Mouse (Mus musculus): Measurements from ENCODE around the gene Rffl. TPM values are rescaled to one million over a fixed set of nuclear protein-coding genes. Genes with fewer than 3 reads are reported as not detected.

Gene Rffl
- polyA plus RNA-seq, 1 experiment from 2014 or later: 6.3 TPM

DNA sequence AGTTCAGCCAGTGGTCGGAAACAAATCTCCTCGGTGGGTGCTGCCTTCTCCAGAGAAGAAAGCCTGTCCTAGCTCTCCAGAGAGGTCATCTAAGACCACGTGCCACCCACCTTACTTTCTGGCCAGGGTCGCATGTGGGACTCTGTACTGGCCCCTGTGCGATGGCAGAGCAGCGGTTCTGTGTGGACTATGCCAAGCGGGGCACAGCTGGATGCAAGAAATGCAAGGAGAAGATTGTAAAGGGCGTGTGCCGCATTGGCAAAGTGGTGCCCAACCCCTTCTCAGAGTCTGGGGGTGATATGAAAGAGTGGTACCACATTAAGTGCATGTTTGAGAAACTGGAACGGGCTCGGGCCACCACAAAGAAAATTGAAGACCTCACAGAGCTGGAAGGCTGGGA lies 87.6 kb downstream of the Rffl start:
- peaks cover 28% of the 10 kb centered on the region for H3K4me1 ChIP-seq (replicated peaks)
- ATAC-seq (ENCODE audit: low read depth): no peak
- H3K9ac ChIP-seq: no peak overlapping the region
- H3K4me3 ChIP-seq: no peak overlapping the region
- H3K4me2 ChIP-seq: no peak overlapping the region
- 93% methylated on average over 11 of the region's 11 CpGs for WGBS
- no peaks in the 10 kb centered on the region for H3K27me3 ChIP-seq
- peaks cover 50% of the 10 kb centered on the region for H3K36me3 ChIP-seq
- H3K9me3 ChIP-seq: no peaks in the 10 kb centered on the region
- no peak overlapping the region for H3K27ac ChIP-seq (replicated peaks)

DNA sequence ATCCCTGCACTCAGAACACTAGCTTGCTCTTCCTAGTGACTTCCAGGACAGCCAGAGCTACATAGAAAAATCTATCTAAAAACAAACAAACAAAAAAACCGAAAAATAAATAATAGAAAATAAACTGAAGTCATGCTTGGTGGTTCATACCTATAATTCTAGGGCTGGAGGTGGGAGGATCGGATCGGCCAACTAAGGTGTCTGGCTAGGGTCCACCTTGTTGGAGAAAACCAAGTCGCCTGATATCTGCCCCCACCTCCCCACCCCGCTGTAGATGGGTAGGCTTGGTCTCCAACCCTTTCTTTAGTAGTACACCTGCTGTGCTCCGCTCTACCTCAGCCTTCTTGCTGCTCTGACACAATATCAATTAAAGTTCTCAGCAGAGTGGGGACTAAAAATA lies 88.8 kb downstream of the Rffl start:
- Histone ChIP-seq H3K27ac (replicated peaks) (no peak overlapping the region; the same call in 1 of the 2 replicates), H3K27me3 (no peaks in the 10 kb centered on the region), H3K36me3 (peaks cover 37% of the 10 kb centered on the region), H3K4me1 (replicated peaks) (peaks cover 28% of the 10 kb centered on the region), H3K9me3 (no peaks in the 10 kb centered on the region), H3K4me3 (peak overlapping the region; percentile 92), H3K4me2 (peak overlapping the region; percentile 80), H3K9ac (peak overlapping the region; percentile 96)
- WGBS: 43% methylated on average over 6 of the region's 6 CpGs
- no peak for ATAC-seq (ENCODE audit: low read depth)

GRCm38 (mm10) chr11:82780983-82781903 lies 89.8 kb downstream of the Rffl start, which contains the start of gene Lig3:
TSS of gene Lig3 (plus strand) at chr11:82781108.
- Histone ChIP-seq H3K36me3 (peaks cover 28% of the 10 kb centered on the region), H3K4me2 (peak within 1 kb of the TSS; percentile 80), H3K27ac (replicated peaks) (peak within 1 kb of the TSS; percentile 98), H3K4me3 (peak within 1 kb of the TSS; percentile 92), H3K9ac (peak within 1 kb of the TSS; percentile 96), H3K9me3 (no peaks in the 10 kb centered on the region), H3K27me3 (no peaks in the 10 kb centered on the region), H3K4me1 (replicated peaks) (peaks cover 28% of the 10 kb centered on the region)
- ATAC-seq (ENCODE audit: low read depth): peak; percentile 96
- under 1% methylated on average over 79 of the region's 90 CpGs for WGBS

- Histone ChIP-seq H3K36me3 (peaks cover 16% of the 10 kb centered on the region), H3K9me3 (no peaks in the 10 kb centered on the region), H3K4me3 (peak overlapping the region; percentile 92), H3K27me3 (no peaks in the 10 kb centered on the region), H3K27ac (replicated peaks) (no peak overlapping the region), H3K4me1 (replicated peaks) (peaks cover 28% of the 10 kb centered on the region), H3K9ac (peak overlapping the region; percentile 96), H3K4me2 (peak overlapping the region; percentile 80)
- 64% methylated on average over 5 of the region's 5 CpGs for WGBS
- ATAC-seq (ENCODE audit: low read depth): no peak
Measured at GRCm38 (mm10) chr11:82780134-82780533, 90.9 kb downstream of the Rffl start.

DNA sequence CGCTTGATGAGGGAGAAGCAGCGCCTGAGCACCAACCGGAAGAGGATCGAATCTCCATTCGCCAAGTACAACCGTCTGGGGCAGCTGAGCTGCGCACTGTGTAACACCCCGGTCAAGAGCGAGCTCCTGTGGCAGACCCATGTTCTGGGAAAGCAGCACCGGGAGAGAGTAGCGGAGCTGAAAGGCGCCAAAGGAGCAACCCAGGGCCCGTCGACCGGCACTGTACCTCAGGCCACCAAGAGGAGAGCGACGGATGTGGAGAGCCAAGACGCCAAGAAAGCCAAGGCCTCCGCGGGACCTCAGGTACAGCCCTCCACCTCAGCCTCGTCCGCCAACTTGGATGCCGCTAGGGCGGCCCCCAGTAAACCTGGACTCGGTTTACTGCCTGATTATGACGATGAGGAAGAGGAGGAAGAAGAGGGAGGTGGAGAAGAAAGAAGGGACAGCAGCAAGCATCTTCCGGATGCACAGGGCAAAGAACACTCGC lies 106.5 kb downstream of the Rffl start:
- Histone ChIP-seq H3K9ac (peak overlapping the region; percentile 94), H3K4me3 (peak overlapping the region; percentile 98), H3K4me2 (peak overlapping the region; percentile 98), H3K9me3 (no peaks in the 10 kb centered on the region), H3K36me3 (peaks cover 11% of the 10 kb centered on the region; the same call in 1 of the 2 replicates), H3K27me3 (no peaks in the 10 kb centered on the region), H3K27ac (replicated peaks) (peak overlapping the region; percentile 92), H3K4me1 (replicated peaks) (peaks cover 30% of the 10 kb centered on the region)
- peak; percentile 68 for ATAC-seq (ENCODE audit: low read depth)
- under 1% methylated on average over 28 of the region's 28 CpGs for WGBS

GRCm38 (mm10) chr11:82763742-82764437 lies 107.1 kb downstream of the Rffl start, which contains the start of the genes Cct6b and Zfp830:
TSS of gene Cct6b (minus strand) at chr11:82764321.
TSS of gene Zfp830 (plus strand) at chr11:82764345.
- Histone ChIP-seq H3K27ac (replicated peaks) (peak within 1 kb of the TSS; percentile 92), H3K27me3 (peaks cover 4% of the 10 kb centered on the region; the same call in 1 of the 2 replicates), H3K4me1 (replicated peaks) (peaks cover 30% of the 10 kb centered on the region), H3K36me3 (peaks cover 6% of the 10 kb centered on the region; the same call in 1 of the 2 replicates), H3K9me3 (no peaks in the 10 kb centered on the region), H3K4me2 (peak within 1 kb of the TSS; percentile 98), H3K4me3 (peak within 1 kb of the TSS; percentile 98), H3K9ac (peak within 1 kb of the TSS; percentile 94)
- ATAC-seq (ENCODE audit: low read depth): peak; percentile 100
- WGBS: under 1% methylated on average over 44 of the region's 44 CpGs

- Histone ChIP-seq H3K4me3 (peak overlapping the region; percentile 98), H3K4me1 (replicated peaks) (peaks cover 30% of the 10 kb centered on the region), H3K27ac (replicated peaks) (peak overlapping the region; percentile 92), H3K9ac (peak overlapping the region; percentile 94), H3K9me3 (no peaks in the 10 kb centered on the region), H3K36me3 (no peaks in the 10 kb centered on the region), H3K27me3 (peaks cover 9% of the 10 kb centered on the region; the same call in 1 of the 2 replicates), H3K4me2 (peak overlapping the region; percentile 98)
- WGBS: 10% methylated on average over 4 of the region's 4 CpGs
- no peak for ATAC-seq (ENCODE audit: low read depth)
Measured at GRCm38 (mm10) chr11:82763261-82763660, 107.7 kb downstream of the Rffl start.

GRCm38 (mm10) chr11:82762286-82762829 lies 108.7 kb downstream of the Rffl start:
- Histone ChIP-seq H3K4me1 (replicated peaks) (peaks cover 30% of the 10 kb centered on the region), H3K27ac (replicated peaks) (no peak overlapping the region), H3K36me3 (no peaks in the 10 kb centered on the region), H3K9ac (no peak overlapping the region), H3K4me3 (no peak overlapping the region), H3K27me3 (peaks cover 12% of the 10 kb centered on the region; the same call in 1 of the 2 replicates), H3K4me2 (no peak overlapping the region), H3K9me3 (no peaks in the 10 kb centered on the region)
- 84% methylated on average over 6 of the region's 6 CpGs for WGBS
- no peak for ATAC-seq (ENCODE audit: low read depth)

DNA sequence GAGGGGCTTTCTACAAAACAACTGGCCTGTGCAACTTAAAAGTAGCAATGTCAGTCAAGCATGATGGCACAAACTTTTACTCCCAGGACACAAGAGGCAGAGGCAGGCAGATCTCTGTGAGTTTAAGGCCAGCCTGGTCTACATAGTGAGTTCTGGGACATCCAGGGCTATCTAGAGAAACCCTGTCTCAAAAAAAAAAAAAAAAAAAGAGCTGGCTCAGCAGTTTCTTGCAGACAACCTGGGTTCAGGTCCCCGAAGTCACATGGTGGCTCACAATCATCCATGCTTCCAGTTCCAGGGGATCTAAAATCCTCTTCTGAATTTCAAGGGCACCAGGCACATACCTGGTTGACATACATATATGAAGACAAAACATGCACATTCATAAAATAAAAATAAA lies 115.1 kb downstream of the Rffl start:
- Histone ChIP-seq H3K9ac (no peak overlapping the region), H3K4me2 (no peak overlapping the region), H3K27ac (replicated peaks) (no peak overlapping the region), H3K9me3 (no peaks in the 10 kb centered on the region), H3K4me3 (no peak overlapping the region), H3K4me1 (replicated peaks) (no peaks in the 10 kb centered on the region), H3K36me3 (no peaks in the 10 kb centered on the region), H3K27me3 (peaks cover 12% of the 10 kb centered on the region; the same call in 1 of the 2 replicates)
- ATAC-seq (ENCODE audit: low read depth): no peak
- 80% methylated on average over 1 of the region's 1 CpGs for WGBS
